Mouse (Mus musculus) thymus, adult 2 months (tissue): ENCODE results near the gene Erc1.

Source experiments
- CTCF ChIP-seq: fragments of 200-500 bp; IDR thresholded peaks from 2 replicates; pipeline ENCODE4 v1.5.1; 2012; ENCODE audit warnings: mild to moderate bottlenecking, control low read depth, low read length, moderate library complexity, borderline replicate concordance; ENCODE audit not compliant: control insufficient read depth, poor library complexity, insufficient read depth; ENCODE audit errors: extremely low read depth
- POLR2A ChIP-seq: fragments of 200-500 bp; IDR thresholded peaks from 2 replicates; pipeline ENCODE4 v1.6.1; 2012; ENCODE audit warnings: mild to moderate bottlenecking, low read length, control low read depth, moderate library complexity; ENCODE audit not compliant: control insufficient read depth, poor library complexity, insufficient read depth; ENCODE audit errors: extremely low read depth

- no peak for TF ChIP-seq CTCF
- no peak for TF ChIP-seq POLR2A
These were observed 212.3 kb downstream of the Erc1 start for GRCm38 (mm10) chr6:119635629-119636028.
